Mouse (Mus musculus) spleen, adult 2 months (tissue): ENCODE results near the gene Aif1l.

Experiments
- CTCF ChIP-seq: fragments of 200-500 bp; IDR thresholded peaks from 2 replicates; pipeline ENCODE4 v1.5.1; 2011; ENCODE audit warnings: mild to moderate bottlenecking, inconsistent platforms; ENCODE audit not compliant: insufficient read depth, insufficient read length, insufficient replicate concordance; ENCODE audit errors: extremely low read depth
- POLR2A ChIP-seq: fragments of 200-500 bp; IDR thresholded peaks from 2 replicates; pipeline ENCODE4 v1.6.1; 2011; ENCODE audit warnings: low read depth, low read length, inconsistent platforms

DNA sequence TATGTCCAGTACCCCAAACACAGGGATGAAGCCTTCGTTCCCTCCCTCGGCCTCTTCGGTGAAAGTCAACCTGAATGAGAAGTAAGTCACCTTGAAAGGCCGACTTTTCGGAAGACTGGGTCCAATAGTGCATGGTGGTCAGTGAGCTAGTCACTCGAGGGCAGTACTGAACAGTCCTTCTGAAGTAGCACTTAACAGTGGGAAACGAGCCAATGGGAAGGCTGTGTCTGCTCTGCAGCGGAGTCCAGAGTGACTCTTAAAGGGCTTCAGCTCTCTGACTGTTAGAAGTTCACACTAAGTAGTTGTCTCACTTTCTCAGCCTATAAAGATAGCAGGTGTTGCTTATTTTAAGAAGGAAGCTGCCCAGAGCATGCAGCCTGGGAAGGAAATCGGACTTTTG, 45.0 kb downstream of the Aif1l start:
- no peak for TF ChIP-seq CTCF
- TF ChIP-seq POLR2A, result no peak
